Mouse (Mus musculus): ENCODE data around the gene Casp2. TPM values are rescaled to one million over a fixed set of nuclear protein-coding genes. Genes with fewer than 3 reads are reported as not detected.

Casp2 gene
- polyA plus RNA-seq (2014; fragmentation: Nextera tagmentation; extraction: Ambion mirVana): 53.0 and 59.5 TPM in 2 replicates

GRCm38 (mm10) chr6:42264626-42265312 is at the start of gene Casp2:
Gene Casp2 (plus strand): TSS chr6:42264985.
- H3K27ac ChIP-seq (ENCODE audit: low read depth): peak within 1 kb of the TSS; percentile 84
- peaks cover 26% of the 10 kb centered on the region for H3K36me3 ChIP-seq (ENCODE audit: control insufficient read depth, insufficient read depth, low read length)
- WGBS: under 1% methylated on average over 46 of the region's 51 CpGs
- H3K9me3 ChIP-seq (ENCODE audit: control insufficient read depth, low read length): no peaks in the 10 kb centered on the region
- no peaks in the 10 kb centered on the region for H3K27me3 ChIP-seq (replicated peaks; ENCODE audit: control insufficient read depth, insufficient read depth, low read length)
- peak within 1 kb of the TSS; percentile 91 for H3K9ac ChIP-seq (ENCODE audit: low read length)
- peak within 1 kb of the TSS; percentile 86 for H3K4me2 ChIP-seq (ENCODE audit: low read length)
- peak within 1 kb of the TSS; percentile 71 for H3K4me3 ChIP-seq (ENCODE audit: low read depth, low read length)
- DNase-seq (ENCODE audit: low spot score) (peak; percentile 97), ATAC-seq (replicated peaks; ENCODE audit: low FRiP score, low TSS enrichment, low read depth) (peak; percentile 98)
- peaks cover 4% of the 10 kb centered on the region for H3K4me1 ChIP-seq (replicated peaks; ENCODE audit: control insufficient read depth, insufficient read depth, low read length)

- Histone ChIP-seq H3K4me2 (ENCODE audit: low read length) (no peak within 1 kb of the TSS), H3K27me3 (replicated peaks; ENCODE audit: control insufficient read depth, insufficient read depth, low read length) (no peaks in the 10 kb centered on the region), H3K4me1 (replicated peaks; ENCODE audit: control insufficient read depth, insufficient read depth, low read length) (no peaks in the 10 kb centered on the region), H3K9me3 (ENCODE audit: control insufficient read depth, low read length) (no peaks in the 10 kb centered on the region), H3K9ac (ENCODE audit: low read length) (no peak within 1 kb of the TSS), H3K36me3 (ENCODE audit: control insufficient read depth, insufficient read depth, low read length) (no peaks in the 10 kb centered on the region), H3K4me3 (ENCODE audit: low read depth, low read length) (no peak within 1 kb of the TSS), H3K27ac (ENCODE audit: low read depth) (no peak within 1 kb of the TSS)
- DNase-seq (ENCODE audit: low spot score) (no peak), ATAC-seq (replicated peaks; ENCODE audit: low FRiP score, low TSS enrichment, low read depth) (no peak)
- WGBS: 84% methylated on average over 2 of the region's 2 CpGs
Observed at GRCm38 (mm10) chr6:42215028-42215427, 49.8 kb upstream of the Casp2 start, which contains the start of gene Tas2r144. Gene Tas2r144 (plus strand): TSS chr6:42215328.

GRCm38 (mm10) chr6:42222286-42222685 is 42.5 kb upstream of the Casp2 start:
- ATAC-seq (replicated peaks; ENCODE audit: low FRiP score, low TSS enrichment, low read depth) (no peak), DNase-seq (ENCODE audit: low spot score) (no peak)
- no peak overlapping the region for H3K4me2 ChIP-seq (ENCODE audit: low read length)
- H3K36me3 ChIP-seq (ENCODE audit: control insufficient read depth, insufficient read depth, low read length): no peaks in the 10 kb centered on the region
- no peak overlapping the region for H3K4me3 ChIP-seq (ENCODE audit: low read depth, low read length)
- no peaks in the 10 kb centered on the region for H3K27me3 ChIP-seq (replicated peaks; ENCODE audit: control insufficient read depth, insufficient read depth, low read length)
- no peak overlapping the region for H3K9ac ChIP-seq (ENCODE audit: low read length)
- no peaks in the 10 kb centered on the region for H3K4me1 ChIP-seq (replicated peaks; ENCODE audit: control insufficient read depth, insufficient read depth, low read length)
- H3K27ac ChIP-seq (ENCODE audit: low read depth): no peak overlapping the region
- H3K9me3 ChIP-seq (ENCODE audit: control insufficient read depth, low read length): no peaks in the 10 kb centered on the region
- 66% methylated on average over 3 of the region's 3 CpGs for WGBS

- no peak overlapping the region for H3K27ac ChIP-seq (ENCODE audit: low read depth)
- no peaks in the 10 kb centered on the region for H3K27me3 ChIP-seq (replicated peaks; ENCODE audit: control insufficient read depth, insufficient read depth, low read length)
- no peak overlapping the region for H3K4me3 ChIP-seq (ENCODE audit: low read depth, low read length)
- H3K9me3 ChIP-seq (ENCODE audit: control insufficient read depth, low read length): no peaks in the 10 kb centered on the region
- no peak overlapping the region for H3K4me2 ChIP-seq (ENCODE audit: low read length)
- no peaks in the 10 kb centered on the region for H3K36me3 ChIP-seq (ENCODE audit: control insufficient read depth, insufficient read depth, low read length)
- WGBS: 78% methylated on average over 4 of the region's 4 CpGs
- H3K4me1 ChIP-seq (replicated peaks; ENCODE audit: control insufficient read depth, insufficient read depth, low read length): no peaks in the 10 kb centered on the region
- no peak for DNase-seq (ENCODE audit: low spot score)
- no peak overlapping the region for H3K9ac ChIP-seq (ENCODE audit: low read length)
- ATAC-seq (replicated peaks; ENCODE audit: low FRiP score, low TSS enrichment, low read depth): no peak
Observed at GRCm38 (mm10) chr6:42225046-42225445, 39.7 kb upstream of the Casp2 start.

GRCm38 (mm10) chr6:42227240-42228101 is 37.3 kb upstream of the Casp2 start:
- no peak overlapping the region for H3K27ac ChIP-seq (ENCODE audit: low read depth)
- DNase-seq (ENCODE audit: low spot score) (peak; percentile 82), ATAC-seq (replicated peaks; ENCODE audit: low FRiP score, low TSS enrichment, low read depth) (0 out of 2 replicates have a peak, but pooled peaks have one; percentile 47)
- H3K36me3 ChIP-seq (ENCODE audit: control insufficient read depth, insufficient read depth, low read length): no peaks in the 10 kb centered on the region
- no peak overlapping the region for H3K4me2 ChIP-seq (ENCODE audit: low read length)
- 29% methylated on average over 17 of the region's 17 CpGs for WGBS
- no peak overlapping the region for H3K9ac ChIP-seq (ENCODE audit: low read length)
- no peaks in the 10 kb centered on the region for H3K4me1 ChIP-seq (replicated peaks; ENCODE audit: control insufficient read depth, insufficient read depth, low read length)
- no peaks in the 10 kb centered on the region for H3K9me3 ChIP-seq (ENCODE audit: control insufficient read depth, low read length)
- no peaks in the 10 kb centered on the region for H3K27me3 ChIP-seq (replicated peaks; ENCODE audit: control insufficient read depth, insufficient read depth, low read length)
- H3K4me3 ChIP-seq (ENCODE audit: low read depth, low read length): no peak overlapping the region

- H3K9me3 ChIP-seq (ENCODE audit: control insufficient read depth, low read length): no peaks in the 10 kb centered on the region
- H3K4me3 ChIP-seq (ENCODE audit: low read depth, low read length): no peak overlapping the region
- no peak overlapping the region for H3K4me2 ChIP-seq (ENCODE audit: low read length)
- ATAC-seq (replicated peaks; ENCODE audit: low FRiP score, low TSS enrichment, low read depth): no peak
- H3K27me3 ChIP-seq (replicated peaks; ENCODE audit: control insufficient read depth, insufficient read depth, low read length): no peaks in the 10 kb centered on the region
- no peak overlapping the region for H3K9ac ChIP-seq (ENCODE audit: low read length)
- H3K27ac ChIP-seq (ENCODE audit: low read depth): no peak overlapping the region
- no peaks in the 10 kb centered on the region for H3K36me3 ChIP-seq (ENCODE audit: control insufficient read depth, insufficient read depth, low read length)
- DNase-seq (ENCODE audit: low spot score): no peak
- H3K4me1 ChIP-seq (replicated peaks; ENCODE audit: control insufficient read depth, insufficient read depth, low read length): no peaks in the 10 kb centered on the region
- WGBS: 61% methylated on average over 4 of the region's 4 CpGs
Observed at GRCm38 (mm10) chr6:42229610-42230009, 35.2 kb upstream of the Casp2 start.

GRCm38 (mm10) chr6:42231191-42231590 is 33.6 kb upstream of the Casp2 start:
- H3K4me3 ChIP-seq (ENCODE audit: low read depth, low read length): no peak overlapping the region
- DNase-seq (ENCODE audit: low spot score) (no peak), ATAC-seq (replicated peaks; ENCODE audit: low FRiP score, low TSS enrichment, low read depth) (no peak)
- no peak overlapping the region for H3K27ac ChIP-seq (ENCODE audit: low read depth)
- 85% methylated on average over 3 of the region's 3 CpGs for WGBS
- H3K36me3 ChIP-seq (ENCODE audit: control insufficient read depth, insufficient read depth, low read length): no peaks in the 10 kb centered on the region
- H3K9me3 ChIP-seq (ENCODE audit: control insufficient read depth, low read length): no peaks in the 10 kb centered on the region
- H3K27me3 ChIP-seq (replicated peaks; ENCODE audit: control insufficient read depth, insufficient read depth, low read length): no peaks in the 10 kb centered on the region
- H3K9ac ChIP-seq (ENCODE audit: low read length): no peak overlapping the region
- H3K4me2 ChIP-seq (ENCODE audit: low read length): no peak overlapping the region
- no peaks in the 10 kb centered on the region for H3K4me1 ChIP-seq (replicated peaks; ENCODE audit: control insufficient read depth, insufficient read depth, low read length)

GRCm38 (mm10) chr6:42237276-42237805 is 27.4 kb upstream of the Casp2 start:
- H3K4me3 ChIP-seq (ENCODE audit: low read depth, low read length): no peak overlapping the region
- no peak for DNase-seq (ENCODE audit: low spot score)
- WGBS: 53% methylated on average over 6 of the region's 6 CpGs
- no peak for ATAC-seq (replicated peaks; ENCODE audit: low FRiP score, low TSS enrichment, low read depth)
- no peak overlapping the region for H3K27ac ChIP-seq (ENCODE audit: low read depth)
- no peaks in the 10 kb centered on the region for H3K27me3 ChIP-seq (replicated peaks; ENCODE audit: control insufficient read depth, insufficient read depth, low read length)
- H3K36me3 ChIP-seq (ENCODE audit: control insufficient read depth, insufficient read depth, low read length): no peaks in the 10 kb centered on the region
- no peaks in the 10 kb centered on the region for H3K4me1 ChIP-seq (replicated peaks; ENCODE audit: control insufficient read depth, insufficient read depth, low read length)
- H3K9me3 ChIP-seq (ENCODE audit: control insufficient read depth, low read length): no peaks in the 10 kb centered on the region
- H3K4me2 ChIP-seq (ENCODE audit: low read length): no peak overlapping the region
- H3K9ac ChIP-seq (ENCODE audit: low read length): no peak overlapping the region

Measured in intestine, embryonic 14.5 days (tissue).